Mouse (Mus musculus) ES-Bruce4 (cell line): ENCODE measurements at regions not wholly inside any gene's neighbourhood (a gene's known extent, or its start where the extent isn't known, plus 50 kb on each side); places are given as distances from the start of the nearest gene placed in this dataset.

Source experiments
- H3K27ac ChIP-seq: 2 replicates; pipeline ENCODE4 v1.5.1; 2012; ENCODE audit warnings: low read length, inconsistent platforms; ENCODE audit not compliant: insufficient read depth
- H3K27me3 ChIP-seq: 2 replicates; pipeline ENCODE4 v1.6.1; 2012; ENCODE audit warnings: mild to moderate bottlenecking, low read length, inconsistent platforms; ENCODE audit not compliant: control insufficient read depth, poor library complexity, insufficient read depth, severe bottlenecking
- H3K36me3 ChIP-seq: 2 replicates; pipeline ENCODE4 v1.6.1; 2012; ENCODE audit warnings: inconsistent platforms, mild to moderate bottlenecking, low read length, moderate library complexity; ENCODE audit not compliant: control insufficient read depth, poor library complexity, insufficient read depth, severe bottlenecking
- H3K4me1 ChIP-seq: one replicate; pipeline ENCODE4 v1.8.1; 2011; ENCODE audit warnings: low read length; ENCODE audit not compliant: control insufficient read depth, insufficient read depth
- H3K4me3 ChIP-seq: 2 replicates; pipeline ENCODE4 v1.5.1; 2011; ENCODE audit warnings: low read depth, mild to moderate bottlenecking, low read length
- H3K9ac ChIP-seq: 2 replicates; pipeline ENCODE4 v1.6.1; 2012; ENCODE audit warnings: low read depth, mild to moderate bottlenecking, inconsistent platforms; ENCODE audit not compliant: poor library complexity, severe bottlenecking
- H3K9me3 ChIP-seq: replicated peaks from 2 replicates; pipeline ENCODE4 v1.6.1; 2012; ENCODE audit warnings: mild to moderate bottlenecking, low read length, inconsistent platforms; ENCODE audit not compliant: control insufficient read depth, poor library complexity, insufficient read depth, severe bottlenecking
- CTCF ChIP-seq: IDR thresholded peaks from one replicate; pipeline ENCODE4 v1.8.1; 2011; ENCODE audit warnings: low read depth, low read length
- EP300 ChIP-seq: IDR thresholded peaks from 2 replicates; pipeline ENCODE4 v1.6.1; 2011; ENCODE audit warnings: low read depth, low read length; ENCODE audit not compliant: insufficient read depth
- POLR2A ChIP-seq: IDR thresholded peaks from one replicate; pipeline ENCODE4 v1.8.1; 2011; ENCODE audit warnings: low read length; ENCODE audit not compliant: insufficient read depth

DNA sequence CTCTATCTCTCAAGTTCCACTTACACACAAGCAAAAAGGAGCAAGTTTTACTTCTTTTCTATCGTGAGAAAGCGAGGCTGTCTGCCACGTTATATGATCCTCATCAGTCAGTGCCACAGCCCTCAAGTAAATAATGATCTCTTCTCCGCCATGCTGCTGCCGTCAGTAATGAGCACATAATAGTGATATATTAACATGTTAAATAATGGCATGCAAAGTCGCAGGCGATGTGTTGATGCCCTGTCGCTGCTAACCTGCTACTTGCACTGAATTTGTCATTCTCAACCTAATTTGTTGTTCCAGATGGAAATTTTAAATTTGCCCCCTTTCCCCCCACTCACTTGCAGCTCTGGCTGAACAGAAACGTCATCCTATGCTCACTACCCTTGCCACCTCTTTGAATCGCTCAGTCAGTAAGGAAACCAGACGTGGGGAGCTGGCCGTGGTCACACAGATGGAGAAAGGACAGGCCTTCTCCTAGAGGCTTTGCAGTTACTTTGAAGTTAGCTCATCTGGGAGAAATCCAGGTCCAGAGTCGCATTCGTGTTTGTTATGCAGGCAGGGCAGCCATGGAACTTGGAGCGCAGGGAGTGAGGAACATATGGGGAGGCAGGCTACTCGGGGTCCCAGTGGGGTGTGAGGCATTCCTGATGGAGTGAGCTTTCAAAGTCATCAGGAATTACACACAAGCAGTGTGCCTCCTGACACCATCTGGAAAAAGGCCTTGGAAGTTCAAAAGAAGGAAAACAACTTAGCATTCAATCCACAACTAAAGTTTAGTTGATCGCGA lies 368.1 kb upstream of the BC052040 start:
- H3K4me1 ChIP-seq, result no peaks in the 10 kb centered on the region
- H3K9me3 ChIP-seq, result no peaks in the 10 kb centered on the region
- H3K9ac ChIP-seq, result no peak overlapping the region
- H3K4me3 ChIP-seq, result no peak overlapping the region
- no peak overlapping the region for H3K27ac ChIP-seq
- TF ChIP-seq POLR2A (no peak), CTCF (no peak)
- no peaks in the 10 kb centered on the region for H3K36me3 ChIP-seq
- no peaks in the 10 kb centered on the region for H3K27me3 ChIP-seq

DNA sequence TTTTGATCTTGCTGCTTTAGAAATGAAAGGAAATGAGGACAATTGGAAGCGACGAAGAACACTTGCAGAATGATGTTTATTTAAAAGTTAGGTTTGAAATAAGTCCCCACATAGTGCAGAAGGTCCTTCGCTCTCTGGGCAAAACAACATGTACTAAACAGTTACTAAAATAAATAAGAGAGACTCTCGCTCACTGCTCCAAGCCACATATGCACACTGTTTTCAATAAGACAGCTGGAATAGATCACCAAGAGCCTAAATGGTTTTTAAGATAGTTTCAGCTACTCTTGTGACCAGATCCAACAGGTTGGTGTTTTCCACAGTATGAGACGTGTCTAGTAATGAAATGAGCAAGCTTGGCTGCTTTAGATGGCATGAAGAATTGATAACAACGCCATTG lies 367.2 kb upstream of the BC052040 start:
- Histone ChIP-seq H3K4me1 (no peaks in the 10 kb centered on the region), H3K4me3 (no peak overlapping the region), H3K9ac (no peak overlapping the region), H3K27me3 (no peaks in the 10 kb centered on the region), H3K27ac (no peak overlapping the region), H3K36me3 (no peaks in the 10 kb centered on the region), H3K9me3 (no peaks in the 10 kb centered on the region)
- TF ChIP-seq POLR2A, result no peak
- no peak for TF ChIP-seq EP300
- no peak for TF ChIP-seq CTCF

DNA sequence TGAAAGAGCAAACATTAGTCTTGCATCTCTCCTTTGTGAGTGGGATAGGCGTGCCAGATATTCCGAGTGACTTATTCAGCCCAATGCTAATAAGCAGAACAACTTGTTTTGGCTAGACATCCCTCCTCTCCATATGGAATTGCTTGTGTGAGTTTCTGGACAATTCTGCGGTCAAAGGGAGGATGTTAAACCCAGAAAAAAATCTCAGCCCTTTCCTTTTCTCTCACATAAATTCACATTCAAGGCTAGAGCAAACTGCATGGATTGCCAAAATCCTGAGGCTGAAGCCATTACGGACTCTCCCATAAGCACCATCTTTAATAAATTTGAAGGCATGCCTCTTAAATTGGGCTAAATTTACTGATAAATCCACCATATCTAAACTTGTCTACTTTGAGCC lies 351.5 kb upstream of the BC052040 start:
- H3K4me3 ChIP-seq, result no peak overlapping the region
- no peak overlapping the region for H3K9ac ChIP-seq

DNA sequence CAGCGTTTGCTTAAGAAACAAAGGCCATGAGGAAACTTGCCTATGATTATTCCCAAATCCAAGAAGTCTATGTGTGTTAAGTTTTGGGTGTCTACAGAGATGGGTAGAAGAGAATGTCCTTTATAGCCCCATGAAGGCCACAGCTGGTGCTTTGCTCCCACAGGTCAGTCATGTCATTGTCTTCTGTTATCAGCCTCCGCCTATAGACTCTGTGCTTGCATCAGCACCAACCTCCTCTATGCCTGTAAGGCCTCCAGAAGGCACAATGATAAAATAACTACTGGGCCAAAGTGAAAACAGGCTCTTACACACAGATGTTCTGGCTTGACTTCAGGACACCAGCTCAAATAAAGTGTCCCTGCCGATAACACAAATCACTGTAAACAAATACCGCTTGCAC lies 333.8 kb upstream of the BC052040 start:
- Histone ChIP-seq H3K27me3 (no peaks in the 10 kb centered on the region), H3K9ac (no peak overlapping the region), H3K9me3 (no peaks in the 10 kb centered on the region), H3K4me1 (no peaks in the 10 kb centered on the region), H3K4me3 (no peak overlapping the region), H3K36me3 (no peaks in the 10 kb centered on the region), H3K27ac (no peak overlapping the region)
- TF ChIP-seq EP300, result no peak

More for the DNA sequence above, 351.5 kb upstream of the BC052040 start:
- H3K4me1 ChIP-seq, result no peaks in the 10 kb centered on the region
- H3K27ac ChIP-seq, result no peak overlapping the region
- no peaks in the 10 kb centered on the region for H3K27me3 ChIP-seq
- no peak for TF ChIP-seq EP300
- no peak for TF ChIP-seq CTCF
- no peak for TF ChIP-seq POLR2A
- H3K36me3 ChIP-seq, result no peaks in the 10 kb centered on the region
- no peaks in the 10 kb centered on the region for H3K9me3 ChIP-seq

DNA sequence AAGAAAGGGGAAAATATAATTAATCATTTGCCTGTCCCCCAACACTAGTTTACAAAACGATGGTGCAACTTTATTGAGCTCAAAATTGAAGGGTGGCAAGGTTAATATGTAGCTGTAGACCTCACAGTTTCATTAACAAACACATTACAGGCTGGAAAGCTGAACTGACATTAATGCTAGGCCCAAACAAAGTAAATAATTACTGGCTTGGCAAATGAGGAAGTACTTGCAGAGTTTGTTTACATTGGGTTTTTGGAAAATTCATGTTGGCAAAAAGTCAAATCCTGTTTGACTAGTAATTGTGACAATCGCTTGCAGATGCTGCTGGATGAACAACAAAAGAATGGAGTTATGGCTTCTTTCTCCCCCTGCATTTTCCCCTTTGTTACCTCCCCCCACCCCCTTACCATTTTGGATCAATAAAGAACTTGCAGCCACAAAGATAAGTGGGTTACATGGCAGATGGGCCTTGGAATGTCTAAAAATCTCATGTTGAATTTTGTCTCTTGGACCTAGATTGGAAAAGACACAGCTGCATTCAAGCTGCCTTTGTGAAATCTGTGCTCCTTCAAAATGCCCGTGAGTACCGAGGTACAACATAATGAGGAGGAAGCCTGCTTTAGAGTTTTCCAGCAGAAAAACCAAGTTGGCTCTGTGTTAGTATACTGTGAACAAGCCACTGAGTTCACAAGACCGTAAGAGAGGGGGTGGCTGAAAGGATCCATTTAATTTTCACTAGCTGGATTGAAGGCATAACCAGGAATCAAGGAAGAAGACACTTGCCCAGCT lies 331.3 kb upstream of the BC052040 start:
- TF ChIP-seq EP300 (no peak), POLR2A (no peak), CTCF (no peak)
- no peaks in the 10 kb centered on the region for H3K27me3 ChIP-seq

DNA sequence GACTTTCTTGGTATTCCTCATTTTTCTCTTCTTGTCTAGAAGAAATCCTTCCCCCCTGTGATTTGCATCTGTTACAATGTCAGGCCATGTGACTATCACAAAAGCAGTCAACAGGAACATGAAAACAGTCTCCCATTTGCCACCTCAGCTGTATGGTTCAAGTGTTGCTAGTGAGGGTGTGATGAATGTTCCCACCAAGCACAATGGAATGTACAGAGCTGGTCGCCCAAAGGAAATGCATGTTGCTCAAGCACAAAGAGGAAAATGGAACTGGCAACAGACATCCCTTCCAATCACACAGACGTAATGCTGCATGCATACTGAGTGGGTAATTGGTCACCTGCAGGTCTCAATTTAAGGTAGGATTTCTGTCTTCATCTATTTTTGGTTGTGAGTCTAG lies 324.1 kb upstream of the BC052040 start:
- Histone ChIP-seq H3K27me3 (no peaks in the 10 kb centered on the region), H3K36me3 (no peaks in the 10 kb centered on the region), H3K9ac (no peak overlapping the region), H3K4me3 (no peak overlapping the region), H3K9me3 (no peaks in the 10 kb centered on the region), H3K27ac (no peak overlapping the region), H3K4me1 (no peaks in the 10 kb centered on the region)
- no peak for TF ChIP-seq EP300
- no peak for TF ChIP-seq CTCF
- no peak for TF ChIP-seq POLR2A

More for the DNA sequence above, 331.3 kb upstream of the BC052040 start:
- Histone ChIP-seq H3K4me3 (no peak overlapping the region), H3K36me3 (no peaks in the 10 kb centered on the region), H3K4me1 (no peaks in the 10 kb centered on the region), H3K9ac (no peak overlapping the region), H3K9me3 (no peaks in the 10 kb centered on the region), H3K27ac (no peak overlapping the region)
